Mouse (Mus musculus): ENCODE results near the gene Ndufv2. TPM values are rescaled to one million over a fixed set of nuclear protein-coding genes. Genes with fewer than 3 reads are reported as not detected.

The Ndufv2 gene
- total RNA-seq, 2 experiments from 2014 or later: 702 to 718 TPM

Other genes with a start within 250 kb of the Ndufv2 start
- gene Ralbp1, start 215.8 kb downstream of the Ndufv2 start, total RNA-seq (2021): 10 to 100 TPM; 26.1 to 27.3 TPM
- gene Twsg1, start 150.3 kb downstream of the Ndufv2 start, total RNA-seq (2021): 10 to 100 TPM; 30.8 to 39.4 TPM
- gene Ankrd12, start 24.5 kb downstream of the Ndufv2 start, total RNA-seq (2021): 10 to 100 TPM; 16.3 to 19.6 TPM
- gene Washc1, start 10.0 kb upstream of the Ndufv2 start, total RNA-seq (2021): 10 to 100 TPM; 15.0 to 16.6 TPM
- 1 to 10 TPM in 1 of 2 experiments, under 1 TPM in 1; 0.75 to 1.2 TPM for gene Ddx11, start 22.0 kb upstream of the Ndufv2 start, total RNA-seq (2021)